Mouse (Mus musculus) olfactory bulb, adult 2 months (tissue): Measurements from ENCODE around the gene Ccnk.

Source experiments
- CTCF ChIP-seq: fragments of 200-500 bp; IDR thresholded peaks from 2 replicates; pipeline ENCODE4 v1.5.1; 2012; ENCODE audit warnings: low read depth, mild to moderate bottlenecking, low read length, moderate library complexity; ENCODE audit not compliant: insufficient read depth
- POLR2A ChIP-seq: fragments of 200-500 bp; IDR thresholded peaks from 2 replicates; pipeline ENCODE4 v1.6.1; 2012; ENCODE audit warnings: mild to moderate bottlenecking, low read depth, low read length, moderate library complexity; ENCODE audit not compliant: insufficient read depth

- TF ChIP-seq POLR2A (no peak), CTCF (no peak)
Measured at GRCm38 (mm10) chr12:108203895-108204294, 24.5 kb downstream of the Ccnk start.
